ENCODE assay signal across 8 mouse cellular contexts in genomic region chr15:102235371-102236027, GRCm38 (mm10). TPM values are rescaled to one million over a fixed set of nuclear protein-coding genes. Genes with fewer than 3 reads are reported as not detected.
DNase-seq lines count a peak whose midpoint lies in the region; ATAC-seq and TF ChIP-seq lines count a peak whose summit lies in the region.

No protein-coding gene starts in this region.

- intact Hi-C loops in left cerebral cortex, postnatal 36 days (cut with DNase I): loop anchor here (5.0 kb wide), 1 partner anchor 82 kb away; no protein-coding TSS in a partner anchor

- DNase-seq in neural tube, embryonic 10.5 days (ENCODE audit: extremely low spot score, low spot score): no peak
- DNase-seq in kidney, postnatal 0 days (ENCODE audit: low spot score): peak; percentile 51
- DNase-seq in lung, postnatal 4 days: peak; percentile 55 to 71
- DNase-seq in cerebellum, adult 18-20 months: no peak
- DNase-seq in left cerebral cortex, postnatal 36 days (ENCODE audit: low spot score in 2 of 2): no peak
- no peak for DNase-seq in gastrocnemius, adult 8-10 months (ENCODE audit: low spot score in 2 of 2)

- no peak overlapping the region for H3K27ac ChIP-seq in neural tube, embryonic 12.5 days
- peak overlapping the region; percentile 59 for H3K27ac ChIP-seq in embryonic facial prominence, embryonic 15.5 days (replicated peaks)
- H3K27ac ChIP-seq in kidney, postnatal 0 days: no peak overlapping the region

- no peak for ATAC-seq in neural tube, embryonic 12.5 days (ENCODE audit: low FRiP score, low read depth)
- ATAC-seq in embryonic facial prominence, embryonic 15.5 days (ENCODE audit: insufficient number of reproducible peaks, low FRiP score, low TSS enrichment, low read depth): peak; percentile 63; the same call in 1 of the 2 replicates
- ATAC-seq in kidney, postnatal 0 days (replicated peaks; ENCODE audit: low FRiP score, low read depth): peak; percentile 37; the same call in 1 of the 2 replicates

- H3K4me2 ChIP-seq in neural tube, embryonic 12.5 days (replicated peaks): peak overlapping the region; percentile 13; the same call in 1 of the 2 replicates
- H3K4me2 ChIP-seq in embryonic facial prominence, embryonic 15.5 days (replicated peaks): no peak overlapping the region
- peak overlapping the region; percentile 19 for H3K4me2 ChIP-seq in kidney, postnatal 0 days (ENCODE audit: low read length)

- peaks cover 4% of the 10 kb centered on the region; the same call in 1 of the 2 replicates for H3K27me3 ChIP-seq in neural tube, embryonic 12.5 days (replicated peaks)
- no peaks in the 10 kb centered on the region for H3K27me3 ChIP-seq in embryonic facial prominence, embryonic 15.5 days
- H3K27me3 ChIP-seq in kidney, postnatal 0 days (ENCODE audit: insufficient read depth, low read length): no peaks in the 10 kb centered on the region

- H3K9ac ChIP-seq in neural tube, embryonic 12.5 days: 0 out of 2 replicates have a peak overlapping the region, but pooled peaks have one; percentile 26
- H3K9ac ChIP-seq in embryonic facial prominence, embryonic 15.5 days: no peak overlapping the region
- H3K9ac ChIP-seq in kidney, postnatal 0 days (ENCODE audit: low read depth, low read length): peak overlapping the region; percentile 24

- H3K4me3 ChIP-seq in neural tube, embryonic 12.5 days: no peak overlapping the region
- no peak overlapping the region for H3K4me3 ChIP-seq in embryonic facial prominence, embryonic 15.5 days (replicated peaks)
- H3K4me3 ChIP-seq in kidney, postnatal 0 days (replicated peaks; ENCODE audit: low read depth, low read length): no peak overlapping the region

- TF ChIP-seq CTCF in kidney, postnatal 0 days (IDR thresholded peaks at IDR 0.05; ENCODE audit: low read depth): peak; percentile 17; the same call in 1 of the 2 replicates

- 39% methylated on average over 21 of the region's 21 CpGs for WGBS in neural tube, embryonic 12.5 days
- 30% methylated on average over 21 of the region's 21 CpGs for WGBS in embryonic facial prominence, embryonic 15.5 days
- 27% methylated on average over 21 of the region's 21 CpGs for WGBS in kidney, postnatal 0 days

- 0 out of 2 replicates have a peak, but pooled peaks cover 4% of the 10 kb centered on the region for H3K36me3 ChIP-seq in neural tube, embryonic 12.5 days
- H3K36me3 ChIP-seq in embryonic facial prominence, embryonic 15.5 days: peaks cover 63% of the 10 kb centered on the region
- peaks cover 12% of the 10 kb centered on the region for H3K36me3 ChIP-seq in kidney, postnatal 0 days (ENCODE audit: insufficient read depth, low read length)

- no peaks in the 10 kb centered on the region; the same call in 1 of the 2 replicates for H3K4me1 ChIP-seq in neural tube, embryonic 12.5 days
- peaks cover 32% of the 10 kb centered on the region for H3K4me1 ChIP-seq in embryonic facial prominence, embryonic 15.5 days
- H3K4me1 ChIP-seq in kidney, postnatal 0 days (replicated peaks; ENCODE audit: insufficient read depth, low read length): no peaks in the 10 kb centered on the region

- no peaks in the 10 kb centered on the region for H3K9me3 ChIP-seq in neural tube, embryonic 12.5 days
- H3K9me3 ChIP-seq in embryonic facial prominence, embryonic 15.5 days (replicated peaks): no peaks in the 10 kb centered on the region
- no peaks in the 10 kb centered on the region for H3K9me3 ChIP-seq in kidney, postnatal 0 days (replicated peaks; ENCODE audit: low read length)

RNA-seq across cellular contexts. Expression of gene Itgb7, which starts 3.8 kb away (rescaled TPM):
- polyA plus RNA-seq in neural tube, embryonic 12.5 days (2016; fragmentation: Nextera tagmentation; extraction: Ambion mirVana): 0.29 and 0.79 TPM in 2 replicates
- polyA plus RNA-seq in embryonic facial prominence, embryonic 15.5 days (2015; fragmentation: Nextera tagmentation; extraction: Ambion mirVana): 5.8 and 6.8 TPM in 2 replicates
- polyA plus RNA-seq in kidney, postnatal 0 days (2015; fragmentation: Nextera tagmentation; extraction: Ambion mirVana): 0.69 and 1.2 TPM in 2 replicates
- total RNA-seq in left cerebral cortex, postnatal 36 days (2021): 1 to 10 TPM; 1.1 to 1.5 TPM
- 1 to 10 TPM in 2 of 4 experiments, under 1 TPM in 2; 0.34 to 1.8 (median 1.0) TPM for total RNA-seq in gastrocnemius, adult 8-10 months (2022)

RNA-seq across cellular contexts. Expression of gene Rarg, which starts 21.8 kb away (rescaled TPM):
- polyA plus RNA-seq in neural tube, embryonic 12.5 days (2016; fragmentation: Nextera tagmentation; extraction: Ambion mirVana): 15.4 and 18.7 TPM in 2 replicates
- 112 and 123 TPM in 2 replicates for polyA plus RNA-seq in embryonic facial prominence, embryonic 15.5 days (2015; fragmentation: Nextera tagmentation; extraction: Ambion mirVana)
- polyA plus RNA-seq in kidney, postnatal 0 days (2015; fragmentation: Nextera tagmentation; extraction: Ambion mirVana): 23.2 and 23.5 TPM in 2 replicates
- total RNA-seq in left cerebral cortex, postnatal 36 days (2021): 10 to 100 TPM; 13.1 to 13.9 TPM
- total RNA-seq in gastrocnemius, adult 8-10 months (2022): 1 to 10 TPM; 4.4 to 9.8 (median 8.4) TPM

RNA-seq across cellular contexts. Expression of gene Csad, which starts 31.0 kb away (rescaled TPM):
- polyA plus RNA-seq in neural tube, embryonic 12.5 days (2016; fragmentation: Nextera tagmentation; extraction: Ambion mirVana): 46.7 and 48.3 TPM in 2 replicates
- polyA plus RNA-seq in embryonic facial prominence, embryonic 15.5 days (2015; fragmentation: Nextera tagmentation; extraction: Ambion mirVana): 99.1 and 106 TPM in 2 replicates
- 142 TPM in 2 replicates for polyA plus RNA-seq in kidney, postnatal 0 days (2015; fragmentation: Nextera tagmentation; extraction: Ambion mirVana)
- total RNA-seq in left cerebral cortex, postnatal 36 days (2021): 10 to 100 TPM; 23.9 to 29.4 TPM
- 1 to 10 TPM; 5.6 to 8.5 (median 7.6) TPM for total RNA-seq in gastrocnemius, adult 8-10 months (2022)

RNA-seq across cellular contexts. Expression of gene Zfp740, which starts 32.5 kb away (rescaled TPM):
- polyA plus RNA-seq in neural tube, embryonic 12.5 days (2016; fragmentation: Nextera tagmentation; extraction: Ambion mirVana): 98.3 and 105 TPM in 2 replicates
- polyA plus RNA-seq in embryonic facial prominence, embryonic 15.5 days (2015; fragmentation: Nextera tagmentation; extraction: Ambion mirVana): 61.5 and 62.7 TPM in 2 replicates
- polyA plus RNA-seq in kidney, postnatal 0 days (2015; fragmentation: Nextera tagmentation; extraction: Ambion mirVana): 45.4 and 49.0 TPM in 2 replicates
- 10 to 100 TPM; 61.0 to 64.0 TPM for total RNA-seq in left cerebral cortex, postnatal 36 days (2021)
- 10 to 100 TPM; 25.6 to 28.1 (median 26.8) TPM for total RNA-seq in gastrocnemius, adult 8-10 months (2022)

RNA-seq across cellular contexts. Expression of gene Gm9918, which starts 34.9 kb away (rescaled TPM):
- polyA plus RNA-seq in neural tube, embryonic 12.5 days (2016; fragmentation: Nextera tagmentation; extraction: Ambion mirVana): 0.09 and 0.23 TPM in 2 replicates
- 1.6 and 1.7 TPM in 2 replicates for polyA plus RNA-seq in embryonic facial prominence, embryonic 15.5 days (2015; fragmentation: Nextera tagmentation; extraction: Ambion mirVana)
- 0.23 and 0.38 TPM in 2 replicates for polyA plus RNA-seq in kidney, postnatal 0 days (2015; fragmentation: Nextera tagmentation; extraction: Ambion mirVana)
- total RNA-seq in left cerebral cortex, postnatal 36 days (2021): not detected
- total RNA-seq in gastrocnemius, adult 8-10 months (2022): not detected

Comparison
In these comparisons a context has a peak if more than half of its experiments do, and no peak if none do; other contexts are left out.
1. DNase-seq: peak in kidney, postnatal 0 days (single experiment) and lung, postnatal 4 days (2 of 2); none in neural tube, embryonic 10.5 days (single experiment), cerebellum, adult 18-20 months (0 of 2), left cerebral cortex, postnatal 36 days (0 of 2) and gastrocnemius, adult 8-10 months (0 of 2).